Mouse (Mus musculus) neural tube, embryonic 11.5 days (tissue): ENCODE data around the gene Adamtsl4. TPM values are rescaled to one million over a fixed set of nuclear protein-coding genes. Genes with fewer than 3 reads are reported as not detected.

ENCODE experiments used
- ATAC-seq: fragments of 200-750 bp; cut with Nextera tagmentation; 2 replicates; pipeline ENCODE4 v1.8.0; 2017; ENCODE audit warnings: moderate number of reproducible peaks, mild to moderate bottlenecking, moderate TSS enrichment, moderate library complexity; ENCODE audit not compliant: insufficient read depth, low FRiP score, low TSS enrichment
- DNase-seq: peaks from one replicate; pipeline ENCODE4 v3.0.0-alpha.2; 2015; ENCODE audit warnings: low spot score
- H3K27ac ChIP-seq: fragments of 300-500 bp; sonication (generic); 2 replicates; pipeline ENCODE4 v1.5.1; 2014; ENCODE audit warnings: low read depth, mild to moderate bottlenecking, low read length
- H3K27me3 ChIP-seq: fragments of 300-500 bp; sonication (generic); 2 replicates; pipeline ENCODE4 v1.6.1; 2014; ENCODE audit warnings: mild to moderate bottlenecking, low read length, mixed read lengths; ENCODE audit not compliant: control insufficient read depth, insufficient read depth
- H3K36me3 ChIP-seq: fragments of 300-500 bp; sonication (generic); 2 replicates; pipeline ENCODE4 v1.6.1; 2014; ENCODE audit warnings: mild to moderate bottlenecking, low read length, moderate library complexity, mixed read lengths; ENCODE audit not compliant: control insufficient read depth, insufficient read depth
- H3K4me1 ChIP-seq: fragments of 300-500 bp; sonication (generic); 2 replicates; pipeline ENCODE4 v1.6.1; 2014; ENCODE audit warnings: low read length, mixed read lengths; ENCODE audit not compliant: control insufficient read depth, insufficient read depth
- H3K4me2 ChIP-seq: fragments of 300-500 bp; sonication (generic); 2 replicates; pipeline ENCODE4 v1.6.1; 2014; ENCODE audit warnings: low read depth, mild to moderate bottlenecking, moderate library complexity
- H3K4me3 ChIP-seq: fragments of 300-500 bp; sonication (generic); 2 replicates; pipeline ENCODE4 v1.5.1; 2014; ENCODE audit warnings: low read depth, low read length
- H3K9ac ChIP-seq: fragments of 300-500 bp; sonication (generic); 2 replicates; pipeline ENCODE4 v1.6.1; 2014; ENCODE audit warnings: mild to moderate bottlenecking, low read length
- H3K9me3 ChIP-seq: fragments of 300-500 bp; sonication (generic); 2 replicates; pipeline ENCODE4 v1.6.1; 2016; ENCODE audit warnings: low read length; ENCODE audit not compliant: control insufficient read depth
- WGBS: fragments of 180-500 bp; shearing (Covaris S2); extraction: QIAGEN DNeasy Blood & Tissue Kit; methylation state at CpG from one replicate; pipeline ENCODE4 v1.1.7; 2014; 5-methylcytosine and 5-hydroxymethylcytosine counted together
- polyA plus RNA-seq: library from polyadenylated mRNA; unstranded; fragments of >200 nt; fragmentation: Nextera tagmentation; extraction: Ambion mirVana; gene quantifications from 2 replicates; pipeline ENCODE4 v1.2.1, GENCODE M21; 2014

Gene Adamtsl4
- polyA plus RNA-seq, 1 experiment from 2014 or later = 0.82 TPM

DNA sequence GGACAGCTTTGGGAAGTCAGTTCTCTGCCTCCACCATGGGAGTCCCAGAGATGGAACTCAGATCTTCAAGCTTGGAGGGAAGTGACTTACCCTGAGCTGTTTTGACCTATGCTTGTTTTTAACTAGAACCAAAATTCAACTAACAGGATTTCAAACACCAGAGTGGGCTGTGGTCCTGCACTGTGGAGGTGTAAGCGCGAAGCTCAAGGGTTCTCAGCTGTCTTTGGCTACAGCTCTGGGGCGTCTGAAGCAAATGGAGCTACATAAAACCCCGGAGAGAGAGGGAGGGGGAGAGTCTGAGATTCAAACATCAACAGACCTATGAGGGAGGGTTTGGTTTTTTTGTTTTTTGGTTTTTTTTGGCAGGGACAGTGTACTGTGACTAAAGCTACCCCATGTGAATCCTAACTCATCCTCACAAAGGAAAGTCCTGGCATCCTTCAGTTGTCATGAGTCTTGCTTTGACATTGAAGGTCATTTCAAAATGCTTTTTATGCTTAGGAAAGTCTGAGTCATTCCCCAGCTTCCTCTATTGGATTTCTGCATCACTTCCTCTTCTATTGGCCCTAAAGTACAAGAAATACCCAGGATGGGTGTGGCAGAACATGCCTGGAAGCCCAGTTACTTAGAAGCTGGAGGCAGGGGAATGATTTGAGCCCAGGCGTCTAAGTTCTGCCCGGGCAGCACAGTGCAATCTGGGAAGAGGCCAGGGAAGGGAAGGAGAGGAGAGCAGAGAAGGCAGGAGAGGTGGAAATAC lies 37.3 kb downstream of the Adamtsl4 start:
- Histone ChIP-seq H3K4me2 (no peak overlapping the region), H3K4me3 (no peak overlapping the region), H3K9ac (no peak overlapping the region), H3K4me1 (no peaks in the 10 kb centered on the region), H3K9me3 (no peaks in the 10 kb centered on the region), H3K27me3 (no peaks in the 10 kb centered on the region), H3K36me3 (no peaks in the 10 kb centered on the region), H3K27ac (no peak overlapping the region)
- WGBS = 78% methylated on average over 6 of the region's 6 CpGs
- no peak for DNase-seq
- no peak for ATAC-seq

DNA sequence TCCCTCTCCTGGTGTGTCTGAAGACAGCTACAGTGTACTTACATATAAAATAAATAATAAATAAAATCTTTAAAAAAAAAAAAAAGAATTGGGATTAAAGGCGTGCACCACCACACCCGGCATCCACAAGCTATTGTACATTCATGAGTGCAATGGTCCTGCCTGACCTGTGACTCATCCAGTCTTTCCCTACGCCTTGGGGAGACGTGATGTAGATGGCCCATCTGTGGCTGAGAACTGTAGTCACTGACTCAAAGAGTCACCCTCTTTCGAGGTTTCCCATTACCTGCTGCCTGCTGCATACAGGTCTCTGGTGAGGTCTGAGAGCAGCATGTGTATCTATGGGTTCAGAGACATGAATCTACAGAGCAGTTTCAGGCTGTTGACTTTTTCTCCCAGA lies 39.7 kb downstream of the Adamtsl4 start:
- H3K9me3 ChIP-seq = no peaks in the 10 kb centered on the region
- H3K4me1 ChIP-seq = no peaks in the 10 kb centered on the region
- H3K27ac ChIP-seq = no peak overlapping the region
- no peaks in the 10 kb centered on the region for H3K36me3 ChIP-seq
- DNase-seq (no peak), ATAC-seq (no peak)
- H3K4me2 ChIP-seq = no peak overlapping the region
- no peak overlapping the region for H3K4me3 ChIP-seq
- WGBS = 89% methylated on average over 5 of the region's 5 CpGs
- H3K9ac ChIP-seq = no peak overlapping the region
- H3K27me3 ChIP-seq = no peaks in the 10 kb centered on the region

- no peak overlapping the region for H3K4me3 ChIP-seq
- no peaks in the 10 kb centered on the region for H3K4me1 ChIP-seq
- no peaks in the 10 kb centered on the region for H3K9me3 ChIP-seq
- H3K4me2 ChIP-seq = no peak overlapping the region
- ATAC-seq (no peak), DNase-seq (no peak)
- no peak overlapping the region for H3K27ac ChIP-seq
- WGBS = 71% methylated on average over 10 of the region's 10 CpGs
- no peak overlapping the region for H3K9ac ChIP-seq
- no peaks in the 10 kb centered on the region for H3K36me3 ChIP-seq
- no peaks in the 10 kb centered on the region for H3K27me3 ChIP-seq
Measured at GRCm38 (mm10) chr3:95645313-95646235, 42.1 kb downstream of the Adamtsl4 start.

- Histone ChIP-seq H3K4me1 (no peaks in the 10 kb centered on the region), H3K27me3 (no peaks in the 10 kb centered on the region), H3K9ac (no peak overlapping the region), H3K4me3 (no peak overlapping the region), H3K27ac (no peak overlapping the region), H3K9me3 (no peaks in the 10 kb centered on the region), H3K36me3 (no peaks in the 10 kb centered on the region; the same call in 1 of the 2 replicates), H3K4me2 (no peak overlapping the region)
- no peak for DNase-seq
- WGBS = 93% methylated on average over 7 of the region's 7 CpGs
- no peak for ATAC-seq
Measured at GRCm38 (mm10) chr3:95643097-95643496, 44.6 kb downstream of the Adamtsl4 start.

- Histone ChIP-seq H3K4me2 (no peak overlapping the region), H3K36me3 (peaks cover 4% of the 10 kb centered on the region), H3K27ac (no peak overlapping the region), H3K9ac (no peak overlapping the region), H3K9me3 (no peaks in the 10 kb centered on the region), H3K4me1 (no peaks in the 10 kb centered on the region), H3K4me3 (no peak overlapping the region), H3K27me3 (no peaks in the 10 kb centered on the region)
- DNase-seq (no peak), ATAC-seq (no peak)
- 88% methylated on average over 1 of the region's 1 CpGs for WGBS
Measured at GRCm38 (mm10) chr3:95639694-95640093, 48.0 kb downstream of the Adamtsl4 start.

DNA sequence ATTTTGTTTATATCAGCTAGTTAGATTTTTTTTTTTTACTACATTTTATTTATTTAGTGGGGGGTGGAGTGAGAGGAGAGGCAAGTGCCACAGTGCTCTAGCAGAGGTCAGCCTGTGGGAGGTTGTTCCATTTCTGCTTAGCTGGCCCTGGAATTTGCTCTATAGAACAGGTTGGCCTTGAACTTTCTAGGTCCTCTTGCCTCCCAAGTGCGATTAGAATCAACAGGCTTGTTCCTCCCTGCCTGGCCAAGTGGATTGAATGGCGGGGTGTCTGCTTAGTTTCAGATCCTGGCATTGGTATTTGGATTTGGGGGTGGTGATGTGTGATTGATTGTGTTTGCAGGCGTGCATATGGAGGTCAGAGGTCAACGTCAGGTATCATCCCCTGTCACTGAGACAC lies 51.6 kb downstream of the Adamtsl4 start:
- Histone ChIP-seq H3K9ac (no peak overlapping the region), H3K36me3 (peaks cover 7% of the 10 kb centered on the region), H3K4me2 (no peak overlapping the region), H3K27ac (no peak overlapping the region), H3K9me3 (no peaks in the 10 kb centered on the region), H3K4me1 (no peaks in the 10 kb centered on the region), H3K4me3 (no peak overlapping the region), H3K27me3 (no peaks in the 10 kb centered on the region)
- 85% methylated on average over 4 of the region's 4 CpGs for WGBS
- no peak for ATAC-seq
- no peak for DNase-seq

DNA sequence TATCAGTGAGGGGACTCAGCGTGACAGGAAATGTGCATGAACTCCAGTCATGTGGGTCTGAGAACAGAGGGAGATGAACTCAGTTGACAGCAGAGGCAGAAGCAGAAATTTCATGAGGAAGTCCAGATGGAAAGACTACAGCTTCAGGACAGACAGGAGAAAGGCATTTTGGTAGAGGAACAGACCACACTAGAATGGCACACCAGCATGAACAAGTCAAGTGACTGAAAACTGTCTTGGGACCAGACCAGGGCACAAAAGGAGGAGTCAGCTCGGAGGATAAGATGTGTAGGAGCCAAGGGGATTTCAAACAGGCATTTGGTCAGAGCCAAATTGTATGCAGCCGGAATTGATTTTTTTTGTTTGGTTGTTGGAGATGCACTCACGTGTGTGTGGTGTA lies 52.1 kb downstream of the Adamtsl4 start:
- DNase-seq (no peak), ATAC-seq (no peak)
- Histone ChIP-seq H3K9ac (no peak overlapping the region), H3K4me1 (no peaks in the 10 kb centered on the region), H3K4me2 (no peak overlapping the region), H3K4me3 (no peak overlapping the region), H3K9me3 (no peaks in the 10 kb centered on the region), H3K27ac (no peak overlapping the region), H3K27me3 (no peaks in the 10 kb centered on the region), H3K36me3 (peaks cover 7% of the 10 kb centered on the region)
- WGBS = 83% methylated on average over 4 of the region's 4 CpGs

- peak; percentile 28 for DNase-seq
- Histone ChIP-seq H3K27ac (0 out of 2 replicates have a peak overlapping the region, but pooled peaks have one; percentile 4), H3K9me3 (no peaks in the 10 kb centered on the region), H3K27me3 (no peaks in the 10 kb centered on the region), H3K4me2 (no peak overlapping the region), H3K4me3 (no peak overlapping the region), H3K9ac (no peak overlapping the region), H3K4me1 (no peaks in the 10 kb centered on the region), H3K36me3 (peaks cover 20% of the 10 kb centered on the region)
- WGBS = 79% methylated on average over 12 of the region's 12 CpGs
- no peak for ATAC-seq
Measured at GRCm38 (mm10) chr3:95632648-95633588, 54.8 kb downstream of the Adamtsl4 start.
